Mouse (Mus musculus) heart, embryonic 11.5 days (tissue): Measurements from ENCODE around the gene Adgre5. TPM values are rescaled to one million over a fixed set of nuclear protein-coding genes. Genes with fewer than 3 reads are reported as not detected.
A peak's percentile ranks its signal among the peaks of the same experiment; 100 is the strongest.

Experiments used
- ATAC-seq: fragments of 200-750 bp; cut with Nextera tagmentation; replicated peaks from 2 replicates; pipeline ENCODE4 v1.8.0; 2017; ENCODE audit warnings: moderate library complexity; ENCODE audit not compliant: insufficient number of reproducible peaks, low FRiP score, low TSS enrichment
- H3K27ac ChIP-seq: fragments of 300-500 bp; sonication (generic); 2 replicates; pipeline ENCODE4 v1.5.1; 2014; ENCODE audit warnings: mild to moderate bottlenecking, low read depth, low read length
- H3K27me3 ChIP-seq: fragments of 300-500 bp; sonication (generic); 2 replicates; pipeline ENCODE4 v1.6.1; 2014; ENCODE audit warnings: mild to moderate bottlenecking, low read length, mixed read lengths; ENCODE audit not compliant: control insufficient read depth, insufficient read depth
- H3K36me3 ChIP-seq: fragments of 300-500 bp; sonication (generic); 2 replicates; pipeline ENCODE4 v1.6.1; 2014; ENCODE audit warnings: mild to moderate bottlenecking, low read length, moderate library complexity, mixed read lengths; ENCODE audit not compliant: control insufficient read depth, insufficient read depth
- H3K4me1 ChIP-seq: fragments of 300-500 bp; sonication (generic); 2 replicates; pipeline ENCODE4 v1.6.1; 2014; ENCODE audit warnings: low read length; ENCODE audit not compliant: control insufficient read depth, insufficient read depth
- H3K4me2 ChIP-seq: fragments of 300-500 bp; sonication (generic); 2 replicates; pipeline ENCODE4 v1.6.1; 2014; ENCODE audit warnings: mild to moderate bottlenecking, moderate library complexity
- H3K4me3 ChIP-seq: fragments of 300-500 bp; sonication (generic); 2 replicates; pipeline ENCODE4 v1.5.1; 2014; ENCODE audit warnings: low read depth, low read length
- H3K9ac ChIP-seq: fragments of 300-500 bp; sonication (generic); 2 replicates; pipeline ENCODE4 v1.6.1; 2014; ENCODE audit warnings: mild to moderate bottlenecking, low read depth, low read length, moderate library complexity
- H3K9me3 ChIP-seq: fragments of 300-500 bp; sonication (generic); replicated peaks from 2 replicates; pipeline ENCODE4 v1.6.1; 2016; ENCODE audit warnings: low read length; ENCODE audit not compliant: control insufficient read depth
- WGBS: fragments of 180-500 bp; shearing (Covaris S2); extraction: QIAGEN DNeasy Blood & Tissue Kit; methylation state at CpG from one replicate; pipeline ENCODE4 v1.1.7; 2014; ENCODE audit not compliant: insufficient replicate concordance; 5-methylcytosine and 5-hydroxymethylcytosine counted together
- polyA plus RNA-seq: library from polyadenylated mRNA; unstranded; fragments of >200 nt; fragmentation: Nextera tagmentation; extraction: Ambion mirVana; gene quantifications from 2 replicates; pipeline ENCODE4 v1.2.1, GENCODE M21; 2014

Gene Adgre5
- polyA plus RNA-seq, 1 experiment from 2014 or later = 17.6 TPM

- Histone ChIP-seq H3K36me3 (peaks cover 7% of the 10 kb centered on the region), H3K9me3 (no peaks in the 10 kb centered on the region), H3K4me2 (peak overlapping the region; percentile 51), H3K4me3 (peak overlapping the region; percentile 95), H3K27ac (no peak overlapping the region; the same call in 1 of the 2 replicates), H3K27me3 (no peaks in the 10 kb centered on the region), H3K9ac (no peak overlapping the region), H3K4me1 (peaks cover 16% of the 10 kb centered on the region)
- ATAC-seq = no peak
- 17% methylated on average over 8 of the region's 8 CpGs for WGBS
Observed at GRCm38 (mm10) chr8:83714676-83715030, 26.5 kb downstream of the Adgre5 start.

GRCm38 (mm10) chr8:83707554-83707953 is 33.6 kb downstream of the Adgre5 start:
- Histone ChIP-seq H3K36me3 (no peaks in the 10 kb centered on the region), H3K4me1 (no peaks in the 10 kb centered on the region), H3K9me3 (no peaks in the 10 kb centered on the region), H3K9ac (no peak overlapping the region), H3K27ac (no peak overlapping the region), H3K27me3 (no peaks in the 10 kb centered on the region), H3K4me3 (no peak overlapping the region), H3K4me2 (no peak overlapping the region)
- 67% methylated on average over 8 of the region's 8 CpGs for WGBS
- no peak for ATAC-seq

- no peaks in the 10 kb centered on the region for H3K27me3 ChIP-seq
- no peaks in the 10 kb centered on the region for H3K36me3 ChIP-seq
- H3K9me3 ChIP-seq = 0 out of 2 replicates have a peak, but pooled peaks cover 2% of the 10 kb centered on the region
- no peak for ATAC-seq
- H3K4me3 ChIP-seq = no peak overlapping the region
- H3K4me1 ChIP-seq = no peaks in the 10 kb centered on the region
- no peak overlapping the region for H3K9ac ChIP-seq
- H3K4me2 ChIP-seq = no peak overlapping the region
- WGBS = 69% methylated on average over 5 of the region's 5 CpGs
- H3K27ac ChIP-seq = no peak overlapping the region
Observed at GRCm38 (mm10) chr8:83706411-83706810, 34.7 kb downstream of the Adgre5 start.

- Histone ChIP-seq H3K9ac (no peak overlapping the region), H3K36me3 (no peaks in the 10 kb centered on the region), H3K4me1 (peaks cover 9% of the 10 kb centered on the region; the same call in 1 of the 2 replicates), H3K27ac (no peak overlapping the region), H3K4me3 (no peak overlapping the region), H3K9me3 (0 out of 2 replicates have a peak, but pooled peaks cover 4% of the 10 kb centered on the region), H3K4me2 (no peak overlapping the region), H3K27me3 (no peaks in the 10 kb centered on the region)
- no peak for ATAC-seq
- WGBS = 71% methylated on average over 4 of the region's 4 CpGs
Observed at GRCm38 (mm10) chr8:83703426-83703825, 37.7 kb downstream of the Adgre5 start.

GRCm38 (mm10) chr8:83700423-83701085 is 40.6 kb downstream of the Adgre5 start:
- 0 out of 2 replicates have a peak overlapping the region, but pooled peaks have one; percentile 60 for H3K27ac ChIP-seq
- H3K4me2 ChIP-seq = no peak overlapping the region
- H3K9me3 ChIP-seq = 0 out of 2 replicates have a peak, but pooled peaks cover 4% of the 10 kb centered on the region

GRCm38 (mm10) chr8:83699566-83699965 is 41.6 kb downstream of the Adgre5 start:
- Histone ChIP-seq H3K9me3 (0 out of 2 replicates have a peak, but pooled peaks cover 4% of the 10 kb centered on the region), H3K9ac (peak overlapping the region; percentile 95), H3K4me3 (peak overlapping the region; percentile 80), H3K36me3 (no peaks in the 10 kb centered on the region), H3K4me1 (peaks cover 23% of the 10 kb centered on the region), H3K27ac (peak overlapping the region; percentile 76), H3K4me2 (peak overlapping the region; percentile 99), H3K27me3 (no peaks in the 10 kb centered on the region)
- no peak for ATAC-seq
- 40% methylated on average over 9 of the region's 9 CpGs for WGBS

More at GRCm38 (mm10) chr8:83700423-83701085, 40.6 kb downstream of the Adgre5 start:
- no peak for ATAC-seq
- 65% methylated on average over 9 of the region's 9 CpGs for WGBS
- Histone ChIP-seq H3K4me1 (peaks cover 23% of the 10 kb centered on the region), H3K36me3 (no peaks in the 10 kb centered on the region), H3K27me3 (no peaks in the 10 kb centered on the region), H3K4me3 (no peak overlapping the region), H3K9ac (no peak overlapping the region)

- Histone ChIP-seq H3K4me2 (peak within 1 kb of the TSS; percentile 99), H3K36me3 (no peaks in the 10 kb centered on the region), H3K9ac (peak within 1 kb of the TSS; percentile 95), H3K27me3 (no peaks in the 10 kb centered on the region), H3K27ac (peak within 1 kb of the TSS; percentile 76), H3K9me3 (0 out of 2 replicates have a peak, but pooled peaks cover 4% of the 10 kb centered on the region), H3K4me3 (peak within 1 kb of the TSS; percentile 80), H3K4me1 (peaks cover 29% of the 10 kb centered on the region)
- ATAC-seq = peak; percentile 91
- under 1% methylated on average over 64 of the region's 85 CpGs for WGBS
Observed at GRCm38 (mm10) chr8:83698661-83699453, 42.3 kb downstream of the Adgre5 start, which contains the start of gene Pkn1. TSS of gene Pkn1 (minus strand) at chr8:83699179.

GRCm38 (mm10) chr8:83698291-83698660 is 42.9 kb downstream of the Adgre5 start:
- H3K9ac ChIP-seq = peak overlapping the region; percentile 95
- no peaks in the 10 kb centered on the region for H3K36me3 ChIP-seq
- 6% methylated on average over 15 of the region's 15 CpGs for WGBS
- H3K27me3 ChIP-seq = no peaks in the 10 kb centered on the region
- peak overlapping the region; percentile 80 for H3K4me3 ChIP-seq
- H3K4me2 ChIP-seq = peak overlapping the region; percentile 99
- peak overlapping the region; percentile 76; the same call in 1 of the 2 replicates for H3K27ac ChIP-seq
- peaks cover 30% of the 10 kb centered on the region for H3K4me1 ChIP-seq
- ATAC-seq = no peak
- 0 out of 2 replicates have a peak, but pooled peaks cover 4% of the 10 kb centered on the region for H3K9me3 ChIP-seq
